Mouse (Mus musculus): Measurements from ENCODE around the gene Tcf7l2. TPM values are rescaled to one million over a fixed set of nuclear protein-coding genes. Genes with fewer than 3 reads are reported as not detected.

Tcf7l2 gene
- total and polyA plus RNA-seq, 3 experiments: not detected

GRCm38 (mm10) chr19:55787420-55787819 is 45.8 kb downstream of the Tcf7l2 start:
- in situ Hi-C loops (cut with MboI; ENCODE audit: low pct_ligation_motif_present, low pct_unique_long_range_greater_than_20kb, low sequenced_read_pairs) (no loop called here), dilution Hi-C loops (cut with MboI; ENCODE audit: extremely low pct_ligation_motif_present, extremely low pct_unique_long_range_greater_than_20kb, low sequenced_read_pairs) (no loop called here)
- Histone ChIP-seq H3K4me3 (replicated peaks in 1 of 3; ENCODE audit: low read depth in 2 of 3, low read length in 2 of 3, poor library complexity in 1 of 3) (no peak overlapping the region), H3K4me1 (ENCODE audit: control insufficient read depth in 1 of 2, insufficient read depth in 2 of 2) (peaks cover 14 to 30% of the 10 kb centered on the region in 2 experiments), H3K27ac (ENCODE audit: insufficient read depth, low read depth) (no peak overlapping the region), H3K9me3 (replicated peaks; ENCODE audit: low read length) (peaks cover 18% of the 10 kb centered on the region), H3K9ac (ENCODE audit: insufficient read depth, low read depth) (no peak overlapping the region), H3K36me3 (replicated peaks in 1 of 2; ENCODE audit: control insufficient read depth in 1 of 2, insufficient read depth in 1 of 2, low read length in 1 of 2) (no peaks in the 10 kb centered on the region), H3K79me2 (replicated peaks; ENCODE audit: control insufficient read depth, extremely low read depth, insufficient read depth, poor library complexity, severe bottlenecking) (no peaks in the 10 kb centered on the region), H3K27me3 (replicated peaks) (peaks cover 71% of the 10 kb centered on the region), H3K4me2 (ENCODE audit: insufficient read depth, low read depth, poor library complexity, severe bottlenecking) (no peak overlapping the region)
- TF ChIP-seq POLR2AphosphoS2 (IDR thresholded peaks at IDR 0.05; ENCODE audit: low read depth, low read length) (no peak), E2F4 (IDR thresholded peaks at IDR 0.05; ENCODE audit: insufficient replicate concordance, low read depth, low read length) (no peak), TBP (conservative IDR thresholded peaks at IDR 0.05; ENCODE audit: low read depth, low read length) (no peak), USF2 (conservative IDR thresholded peaks at IDR 0.05; ENCODE audit: low read depth, low read length) (no peak), MAZ (IDR thresholded peaks at IDR 0.05; ENCODE audit: low read depth, low read length) (no peak), GABPA (IDR thresholded peaks at IDR 0.05; ENCODE audit: insufficient replicate concordance, low read depth, low read length) (no peak), USF1 (IDR thresholded peaks at IDR 0.05; ENCODE audit: low read depth, low read length) (no peak), TCF12 (IDR thresholded peaks at IDR 0.05; ENCODE audit: low read depth, low read length) (no peak), ELF1 (IDR thresholded peaks at IDR 0.05; ENCODE audit: low read depth, low read length) (no peak)
- DNase-seq (ENCODE audit: extremely low read depth): no peak

GRCm38 (mm10) chr19:55788285-55788904 is 46.8 kb downstream of the Tcf7l2 start:
- no peak overlapping the region for H3K4me2 ChIP-seq (ENCODE audit: insufficient read depth, low read depth, poor library complexity, severe bottlenecking)
- H3K36me3 ChIP-seq (replicated peaks in 1 of 2; ENCODE audit: control insufficient read depth in 1 of 2, insufficient read depth in 1 of 2, low read length in 1 of 2): no peaks in the 10 kb centered on the region
- no peak overlapping the region for H3K27ac ChIP-seq (ENCODE audit: insufficient read depth, low read depth)
- no peak overlapping the region for H3K4me3 ChIP-seq (replicated peaks in 1 of 3; ENCODE audit: low read depth in 2 of 3, low read length in 2 of 3, poor library complexity in 1 of 3)
- in situ Hi-C loops (cut with MboI; ENCODE audit: low pct_ligation_motif_present, low pct_unique_long_range_greater_than_20kb, low sequenced_read_pairs): no loop called here
- DNase-seq (ENCODE audit: extremely low read depth): no peak
- TF ChIP-seq NELFE (IDR thresholded peaks at IDR 0.05; ENCODE audit: low read depth, low read length) (no peak), RCOR1 (conservative IDR thresholded peaks at IDR 0.05; ENCODE audit: low read depth, low read length) (no peak), MEF2A (IDR thresholded peaks at IDR 0.05; ENCODE audit: borderline replicate concordance, low read depth, low read length) (no peak), MAFK (IDR thresholded peaks at IDR 0.05; ENCODE audit: insufficient replicate concordance, low read length) (no peak), MAZ (IDR thresholded peaks at IDR 0.05; ENCODE audit: low read depth, low read length) (no peak), ELF1 (IDR thresholded peaks at IDR 0.05; ENCODE audit: low read depth, low read length) (no peak), ZKSCAN1 (IDR thresholded peaks at IDR 0.05; ENCODE audit: borderline replicate concordance, low read depth, low read length) (no peak), PAX5 (IDR thresholded peaks at IDR 0.05; ENCODE audit: low read length) (no peak), MAX (IDR thresholded peaks at IDR 0.05; ENCODE audit: low read length) (no peak), ZNF384 (IDR thresholded peaks at IDR 0.05; ENCODE audit: low read depth, low read length) (no peak), IRF4 (IDR thresholded peaks at IDR 0.05; ENCODE audit: low read depth, low read length) (no peak), ZC3H11A (IDR thresholded peaks at IDR 0.05; ENCODE audit: low read depth, low read length) (no peak), SMC3 (IDR thresholded peaks at IDR 0.05; ENCODE audit: low read depth, low read length) (no peak)
- dilution Hi-C loops (cut with MboI; ENCODE audit: extremely low pct_ligation_motif_present, extremely low pct_unique_long_range_greater_than_20kb, low sequenced_read_pairs): no loop called here
- H3K79me2 ChIP-seq (replicated peaks; ENCODE audit: control insufficient read depth, extremely low read depth, insufficient read depth, poor library complexity, severe bottlenecking): no peaks in the 10 kb centered on the region
- peaks cover 62% of the 10 kb centered on the region for H3K27me3 ChIP-seq (replicated peaks)
- H3K4me1 ChIP-seq (ENCODE audit: control insufficient read depth in 1 of 2, insufficient read depth in 2 of 2): peaks cover 21 to 40% of the 10 kb centered on the region in 2 experiments
- H3K9me3 ChIP-seq (replicated peaks; ENCODE audit: low read length): peaks cover 18% of the 10 kb centered on the region
- H3K9ac ChIP-seq (ENCODE audit: insufficient read depth, low read depth): no peak overlapping the region

Data from CH12.LX (cell line).